Mouse (Mus musculus) testis, postnatal 14 days (tissue): ENCODE data around the gene Cyct.

Source experiments
- DNase-seq: peaks from one replicate; pipeline ENCODE4 v3.0.0; 2021; ENCODE audit warnings: low spot score

The Cyct gene

DNA sequence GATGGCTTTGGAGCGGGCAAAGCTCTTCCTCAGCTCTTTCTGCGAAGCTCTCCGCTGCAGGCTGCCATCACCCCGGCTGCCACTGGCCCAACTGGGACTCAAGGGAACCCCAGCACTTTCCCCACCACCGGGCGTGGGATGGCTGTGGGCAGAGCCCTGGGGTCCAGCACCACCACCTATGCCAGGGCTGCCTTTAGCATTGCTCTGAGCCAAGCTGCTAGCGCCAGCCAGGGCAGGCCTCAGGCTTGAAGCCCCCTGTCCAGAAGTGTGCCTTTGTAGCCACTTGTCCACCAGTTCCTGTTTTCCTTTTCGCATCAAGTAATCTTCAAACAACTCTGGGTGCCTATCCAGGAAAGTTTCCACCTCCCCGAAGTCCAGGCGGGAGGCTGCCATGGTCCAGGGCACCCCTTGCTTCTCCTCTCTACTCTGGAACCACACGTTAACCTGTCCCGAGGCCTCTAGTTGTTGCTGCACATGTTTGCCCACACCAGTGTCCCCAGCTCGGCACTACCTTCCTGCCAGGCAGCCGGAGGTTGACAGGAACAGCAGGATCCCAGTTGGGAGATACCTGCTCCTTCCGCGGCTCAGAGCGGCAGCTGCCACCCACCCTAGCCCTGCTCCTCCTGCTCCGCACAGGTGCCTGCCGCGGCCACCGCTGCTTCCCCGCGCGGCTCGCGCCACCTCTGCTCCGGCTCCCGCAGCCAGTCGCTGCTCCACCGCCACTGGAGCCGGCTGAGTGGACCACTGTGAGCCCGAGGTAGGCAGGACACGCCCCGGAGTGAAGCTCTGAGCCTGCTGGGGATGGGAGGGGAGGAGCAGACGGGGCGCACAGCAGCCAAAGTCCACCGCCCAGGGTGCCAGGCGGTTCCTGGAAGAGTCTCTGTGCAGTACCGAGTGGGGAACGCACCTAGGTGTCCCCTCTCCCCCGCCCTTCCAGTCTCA, 21.8 kb downstream of the Cyct start, which contains the start of gene Pde11a:
Gene Pde11a (minus strand): TSS at position 560 of the 942 bp plus-strand sequence.
- DNase-seq, result peak; percentile 15

DNA sequence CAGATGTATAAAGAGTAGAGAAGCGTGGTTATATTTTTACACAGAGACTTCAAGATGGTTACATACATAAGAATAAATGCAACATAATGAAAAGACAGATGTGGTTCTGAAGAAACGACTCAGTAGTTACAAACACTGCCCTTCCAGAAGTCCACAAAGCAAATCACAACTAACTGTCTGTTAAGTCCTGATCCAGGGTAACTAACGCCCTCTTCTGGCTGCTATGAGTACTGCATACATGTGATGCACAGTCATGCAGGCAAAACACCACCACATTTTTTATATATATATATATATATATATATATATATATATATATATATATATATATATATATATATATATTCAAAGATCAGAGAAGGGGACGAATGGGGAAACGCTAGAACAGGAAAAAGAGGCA, 25.7 kb downstream of the Cyct start:
- DNase-seq, result no peak

DNA sequence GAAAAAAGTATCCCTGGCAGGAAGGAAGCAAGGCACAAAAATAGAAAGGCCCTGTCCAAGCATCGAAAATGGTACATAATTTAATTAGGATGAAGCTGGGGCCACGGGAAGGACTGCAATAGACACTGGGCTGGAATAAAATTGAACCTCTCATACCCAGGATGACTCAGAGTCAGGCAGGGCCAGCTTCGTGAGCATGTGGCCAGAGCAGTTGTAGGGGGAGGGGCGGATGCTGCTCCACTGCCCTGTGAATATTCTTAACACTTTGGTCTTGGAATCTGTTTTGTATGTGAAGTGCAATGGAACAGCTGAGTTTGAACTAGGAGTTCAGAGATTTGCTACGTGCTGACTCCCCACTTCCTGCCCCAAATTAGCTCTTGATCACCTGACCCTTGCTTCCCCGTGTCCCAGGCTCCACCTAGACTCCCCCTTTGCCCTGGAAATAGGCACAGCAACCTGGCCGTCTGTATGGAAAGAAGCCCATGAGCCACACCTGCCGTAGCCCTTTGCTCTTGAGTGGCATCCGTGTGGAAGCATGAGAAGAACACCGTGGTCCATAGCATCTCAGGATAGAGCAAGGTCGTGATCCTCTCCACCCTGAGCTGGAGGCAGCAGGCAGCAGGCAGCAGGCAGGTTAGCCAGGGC, 28.0 kb downstream of the Cyct start:
- DNase-seq, result no peak

DNA sequence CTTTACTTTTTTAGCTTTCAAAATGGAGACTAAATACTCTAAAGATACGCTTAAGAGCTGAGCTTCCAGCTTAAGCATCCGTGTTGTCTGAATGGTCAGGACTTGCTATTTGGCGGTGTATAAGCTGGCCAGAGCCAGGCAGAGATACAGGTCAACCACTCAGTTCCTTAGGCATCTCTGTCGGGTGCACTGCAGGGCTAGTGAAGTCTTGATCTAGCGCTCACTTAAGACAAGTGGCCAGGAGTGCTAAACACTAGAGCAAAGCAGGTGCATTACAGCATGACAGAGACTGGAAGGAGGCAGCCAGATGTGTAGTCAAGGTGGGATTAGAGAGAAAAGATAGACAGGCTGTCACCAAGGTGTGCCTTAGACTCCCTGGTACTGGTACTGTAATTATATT, 30.2 kb downstream of the Cyct start:
- no peak for DNase-seq

DNA sequence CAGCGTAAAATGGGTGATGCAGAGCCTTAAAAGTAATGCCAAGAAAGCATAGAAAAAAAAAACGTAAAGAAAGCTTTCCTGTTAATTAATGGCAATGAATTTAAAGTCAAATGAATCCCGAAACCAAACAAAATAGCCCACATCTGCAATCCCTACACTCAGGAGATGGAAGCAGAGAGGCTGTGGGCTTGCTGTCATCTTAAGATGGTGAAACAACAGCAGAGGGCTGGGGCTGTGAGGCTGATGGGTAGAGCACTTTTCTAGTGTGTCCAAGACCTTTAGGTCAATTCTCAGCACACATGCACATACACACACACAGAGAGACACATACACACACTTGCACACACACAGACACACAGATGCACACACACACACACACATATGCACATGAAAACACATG, 34.1 kb downstream of the Cyct start:
- no peak for DNase-seq

DNA sequence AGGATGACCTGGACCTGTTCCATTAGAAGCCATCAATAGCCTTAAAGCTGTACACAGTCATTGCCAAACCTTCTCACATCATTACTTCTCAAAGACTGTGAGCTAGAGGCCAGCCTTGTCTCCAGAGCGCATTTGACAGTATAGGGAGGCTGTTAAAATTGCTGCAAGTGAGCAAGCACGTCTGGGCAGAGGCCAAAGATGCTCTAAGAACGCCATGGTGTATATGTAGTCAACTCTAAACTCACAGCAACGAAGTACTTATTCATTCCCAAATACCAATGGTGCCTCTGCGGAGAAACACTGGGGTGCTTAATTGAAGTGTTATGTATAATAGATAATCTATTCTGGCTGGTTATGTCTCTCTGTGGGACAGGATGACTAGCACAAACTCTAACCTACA, 35.8 kb downstream of the Cyct start:
- no peak for DNase-seq

DNA sequence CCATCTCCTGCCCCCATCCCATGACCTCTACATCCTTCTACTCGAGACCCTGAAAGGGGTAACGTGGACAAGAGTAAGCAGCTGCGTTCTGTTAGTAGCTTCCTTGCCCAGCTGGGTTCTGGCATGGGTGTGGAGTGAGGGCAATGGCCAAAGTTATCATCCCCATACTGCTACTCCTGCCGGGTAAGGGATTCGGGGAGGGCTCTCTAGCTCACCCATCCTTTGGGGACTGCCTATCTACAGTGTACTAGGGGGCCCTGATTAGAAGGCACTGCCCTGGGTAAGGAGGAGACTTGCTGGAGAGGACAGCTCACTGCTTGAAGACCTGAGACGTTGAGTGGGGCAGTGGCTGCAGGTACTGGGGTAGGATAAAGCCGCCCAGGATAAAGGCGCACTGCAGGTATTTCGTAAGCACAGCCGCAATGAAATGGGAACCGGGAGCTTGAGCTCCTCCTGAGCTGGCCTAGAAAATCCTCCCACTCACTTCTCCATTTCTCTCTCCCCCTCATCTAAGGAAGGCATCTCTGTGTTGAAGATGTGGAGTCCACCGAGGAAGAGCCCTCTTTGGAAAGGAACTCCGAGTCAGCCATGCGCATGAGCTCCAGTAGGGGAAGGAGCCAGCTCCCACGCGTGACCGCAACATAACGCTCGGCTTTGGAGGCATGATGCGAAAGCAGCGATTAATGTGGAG, 36.9 kb downstream of the Cyct start:
- no peak for DNase-seq

DNA sequence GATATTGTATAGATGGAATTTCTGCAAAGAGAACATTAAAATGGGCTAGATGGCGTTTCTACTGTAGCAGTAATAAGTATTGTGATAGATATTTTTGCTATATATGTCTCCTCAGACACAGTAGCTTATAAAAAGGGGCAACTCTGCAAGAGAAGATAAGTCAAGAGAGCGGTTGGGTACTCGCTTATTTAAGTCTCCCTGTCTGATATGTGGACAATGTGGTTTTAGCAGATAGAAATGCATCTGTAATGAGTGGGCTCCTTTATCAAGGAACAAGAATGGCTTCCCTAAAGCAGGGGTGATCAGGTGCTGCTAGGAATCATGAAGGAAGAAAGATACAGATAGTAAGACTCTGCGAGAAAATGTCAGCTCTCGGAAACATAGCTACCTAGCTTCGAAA, 39.9 kb downstream of the Cyct start:
- no peak for DNase-seq

DNA sequence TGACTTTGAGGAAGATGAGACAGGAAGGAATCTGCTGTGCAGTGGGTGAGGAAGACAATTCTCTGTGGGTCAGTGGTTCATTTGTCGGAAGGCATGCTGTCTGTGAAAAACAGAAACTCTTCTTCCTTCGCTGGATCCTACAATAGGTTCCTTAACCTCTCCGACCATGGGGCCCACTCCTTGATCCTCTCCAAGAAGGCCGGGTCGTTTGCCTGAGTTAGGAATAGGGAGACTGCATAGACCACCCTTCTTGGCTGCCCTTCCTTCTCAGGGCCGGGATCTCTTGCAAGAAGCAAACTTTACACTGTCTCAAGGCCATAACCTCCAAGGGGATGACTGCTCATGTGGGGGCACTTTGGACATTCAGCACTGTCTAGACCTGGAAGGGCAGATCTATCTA, 41.0 kb downstream of the Cyct start:
- no peak for DNase-seq
